Mouse (Mus musculus) CH12.LX (cell line): ENCODE data around the gene Ginm1. TPM values are rescaled to one million over a fixed set of nuclear protein-coding genes. Genes with fewer than 3 reads are reported as not detected.

Experiments used
- DNase-seq: peaks from one replicate; pipeline ENCODE4 v3.0.0-alpha.2; 2013; ENCODE audit errors: extremely low read depth
- H3K27ac ChIP-seq: 2 replicates; pipeline ENCODE4 v1.5.1; 2012; ENCODE audit warnings: low read depth, mild to moderate bottlenecking, control low read depth, moderate library complexity; ENCODE audit not compliant: insufficient read depth
- H3K27me3 ChIP-seq: replicated peaks from 2 replicates; pipeline ENCODE3; 2012; ENCODE audit warnings: inconsistent platforms
- H3K36me3 ChIP-seq, 2 experiments: replicated peaks in 1 of 2; 2 replicates each; pipeline versions ENCODE3 to v1.6.1; 2012; ENCODE audit warnings: inconsistent platforms in 1 of 2, low read length in 1 of 2, mild to moderate bottlenecking in 1 of 2, mixed read lengths in 1 of 2, moderate library complexity in 1 of 2; ENCODE audit not compliant: control insufficient read depth in 1 of 2, insufficient read depth in 1 of 2
- H3K4me1 ChIP-seq, 2 experiments: 2 replicates each; pipeline ENCODE4 v1.6.1; 2012; ENCODE audit warnings: inconsistent platforms in 1 of 2, moderate library complexity in 1 of 2; ENCODE audit not compliant: insufficient read depth in 2 of 2, control insufficient read depth in 1 of 2
- H3K4me2 ChIP-seq: 2 replicates; pipeline ENCODE4 v1.6.1; 2012; ENCODE audit warnings: low read depth, mild to moderate bottlenecking, control low read depth; ENCODE audit not compliant: poor library complexity, insufficient read depth, severe bottlenecking
- H3K4me3 ChIP-seq, 3 experiments: fragments of 150-350 bp in 1 of 3; sonication (generic) in 1 of 3; replicated peaks in 1 of 3; 2 replicates each; pipeline versions ENCODE3 to v1.5.1; 2011 to 2012; ENCODE audit warnings: low read depth in 2 of 3, low read length in 2 of 3, mild to moderate bottlenecking in 2 of 3, moderate library complexity in 2 of 3, control low read depth in 1 of 3, improper control_type of control experiment in 1 of 3, inconsistent platforms in 1 of 3, mixed read lengths in 1 of 3; ENCODE audit not compliant: poor library complexity in 1 of 3
- H3K79me2 ChIP-seq: replicated peaks from 2 replicates; pipeline ENCODE4 v1.6.1; 2012; ENCODE audit warnings: mild to moderate bottlenecking, moderate library complexity; ENCODE audit not compliant: control insufficient read depth, poor library complexity, insufficient read depth, severe bottlenecking; ENCODE audit errors: extremely low read depth
- H3K9ac ChIP-seq: 2 replicates; pipeline ENCODE4 v1.6.1; 2012; ENCODE audit warnings: low read depth, mild to moderate bottlenecking, control low read depth, moderate library complexity; ENCODE audit not compliant: insufficient read depth
- H3K9me3 ChIP-seq: replicated peaks from 2 replicates; pipeline ENCODE3; 2012; ENCODE audit warnings: low read length, inconsistent platforms, mixed read lengths
- CHD2 ChIP-seq: IDR thresholded peaks from 2 replicates; pipeline ENCODE4 v1.6.1; 2011; ENCODE audit warnings: low read length, improper control_type of control experiment
- CTCF ChIP-seq, 2 experiments: IDR thresholded peaks in 1 of 2; conservative IDR thresholded peaks in 1 of 2; 2 replicates each; pipeline ENCODE4 v1.5.1; 2011 to 2012; ENCODE audit warnings: low read depth in 2 of 2, low read length in 2 of 2, improper control_type of control experiment in 1 of 2, inconsistent platforms in 1 of 2, mild to moderate bottlenecking in 1 of 2, moderate library complexity in 1 of 2
- ELF1 ChIP-seq: IDR thresholded peaks from 2 replicates; pipeline ENCODE4 v1.6.1; 2014; ENCODE audit warnings: low read depth, mild to moderate bottlenecking, inconsistent platforms, low read length, improper control_type of control experiment
- ETS1 ChIP-seq: conservative IDR thresholded peaks from 2 replicates; pipeline ENCODE4 v1.6.1; 2012; ENCODE audit warnings: low read depth, mild to moderate bottlenecking, inconsistent platforms, low read length, improper control_type of control experiment, moderate library complexity
- HCFC1 ChIP-seq: IDR thresholded peaks from 2 replicates; pipeline ENCODE4 v1.6.1; 2012; ENCODE audit warnings: low read depth, mild to moderate bottlenecking, inconsistent platforms, low read length, improper control_type of control experiment
- IRF4 ChIP-seq: IDR thresholded peaks from 2 replicates; pipeline ENCODE4 v1.6.1; 2014; ENCODE audit warnings: low read depth, mild to moderate bottlenecking, inconsistent platforms, low read length, improper control_type of control experiment
- JUN ChIP-seq: IDR thresholded peaks from 2 replicates; pipeline ENCODE4 v1.6.1; 2011; ENCODE audit warnings: low read depth, mild to moderate bottlenecking, low read length, improper control_type of control experiment, moderate library complexity; ENCODE audit not compliant: insufficient read depth
- JUND ChIP-seq: conservative IDR thresholded peaks from 2 replicates; pipeline ENCODE4 v1.6.1; 2011; ENCODE audit warnings: low read depth, low read length, improper control_type of control experiment
- KAT2A ChIP-seq: IDR thresholded peaks from 2 replicates; pipeline ENCODE4 v1.6.1; 2012; ENCODE audit warnings: low read length, improper control_type of control experiment, inconsistent platforms; ENCODE audit not compliant: insufficient replicate concordance
- MAFK ChIP-seq: IDR thresholded peaks from 2 replicates; pipeline ENCODE4 v1.6.1; 2011; ENCODE audit warnings: low read length, improper control_type of control experiment; ENCODE audit not compliant: insufficient replicate concordance
- MAX ChIP-seq: IDR thresholded peaks from 2 replicates; pipeline ENCODE4 v1.6.1; 2011; ENCODE audit warnings: low read length, improper control_type of control experiment
- MEF2A ChIP-seq: IDR thresholded peaks from 2 replicates; pipeline ENCODE4 v1.6.1; 2014; ENCODE audit warnings: low read depth, mild to moderate bottlenecking, inconsistent platforms, low read length, improper control_type of control experiment, borderline replicate concordance
- MXI1 ChIP-seq: IDR thresholded peaks from 2 replicates; pipeline ENCODE4 v1.6.1; 2011; ENCODE audit warnings: mild to moderate bottlenecking, low read depth, low read length, improper control_type of control experiment
- MYC ChIP-seq: IDR thresholded peaks from 2 replicates; pipeline ENCODE4 v1.6.1; 2011; ENCODE audit warnings: low read depth, mild to moderate bottlenecking, improper control_type of control experiment, low read length
- NRF1 ChIP-seq: IDR thresholded peaks from 2 replicates; pipeline ENCODE4 v1.6.1; 2014; ENCODE audit warnings: low read depth, mild to moderate bottlenecking, inconsistent platforms, low read length, improper control_type of control experiment, moderate library complexity
- PAX5 ChIP-seq: IDR thresholded peaks from 2 replicates; pipeline ENCODE4 v1.6.1; 2012; ENCODE audit warnings: low read length, inconsistent platforms, mixed read lengths
- POLR2A ChIP-seq: IDR thresholded peaks from 2 replicates; pipeline ENCODE4 v1.6.1; 2011; ENCODE audit warnings: low read depth, mild to moderate bottlenecking, improper control_type of control experiment, low read length
- RAD21 ChIP-seq: IDR thresholded peaks from 2 replicates; pipeline ENCODE4 v1.6.1; 2011; ENCODE audit warnings: low read depth, mild to moderate bottlenecking, low read length, improper control_type of control experiment, moderate library complexity
- RCOR1 ChIP-seq: conservative IDR thresholded peaks from 2 replicates; pipeline ENCODE4 v1.6.1; 2012; ENCODE audit warnings: low read depth, mild to moderate bottlenecking, inconsistent platforms, low read length, improper control_type of control experiment
- SIN3A ChIP-seq: IDR thresholded peaks from 2 replicates; pipeline ENCODE4 v1.6.1; 2012; ENCODE audit warnings: low read length, improper control_type of control experiment, inconsistent platforms
- TCF12 ChIP-seq: IDR thresholded peaks from 2 replicates; pipeline ENCODE4 v1.6.1; 2014; ENCODE audit warnings: low read depth, mild to moderate bottlenecking, inconsistent platforms, low read length, improper control_type of control experiment
- USF1 ChIP-seq: IDR thresholded peaks from 2 replicates; pipeline ENCODE4 v1.6.1; 2014; ENCODE audit warnings: low read depth, mild to moderate bottlenecking, inconsistent platforms, low read length, improper control_type of control experiment
- ZMIZ1 ChIP-seq: IDR thresholded peaks from 2 replicates; pipeline ENCODE4 v1.6.1; 2012; ENCODE audit warnings: low read depth, mild to moderate bottlenecking, inconsistent platforms, low read length, improper control_type of control experiment
- ZNF384 ChIP-seq: IDR thresholded peaks from 2 replicates; pipeline ENCODE4 v1.6.1; 2012; ENCODE audit warnings: low read depth, low read length, improper control_type of control experiment, inconsistent platforms
- dilution Hi-C: fragments of 300-500 bp; cut with MboI; formaldehyde crosslinking; loops from 2 replicates; pipeline ENCODE4 v1.14.3; 2020; ENCODE audit warnings: low sequenced_read_pairs; ENCODE audit not compliant: extremely low pct_unique_long_range_greater_than_20kb, extremely low pct_ligation_motif_present
- in situ Hi-C: fragments of 300-500 bp; cut with MboI; formaldehyde crosslinking; loops from 3 replicates; pipeline ENCODE4 v1.14.3; 2019; ENCODE audit warnings: low sequenced_read_pairs, low pct_ligation_motif_present, low pct_unique_long_range_greater_than_20kb, mixed read lengths
- polyA plus RNA-seq: library from polyadenylated mRNA; unstranded; fragments of >175 nt; gene quantifications from 2 replicates; pipeline ENCODE4 v1.2.1, GENCODE M21; 2012; ENCODE audit warnings: low read depth; ENCODE audit not compliant: insufficient read length
- total RNA-seq, 2 experiments: library from RNA; depleted of rRNA; stranded (reverse); fragments of 300-350 nt in 1 of 2; fragments of >200 nt in 1 of 2; gene quantifications; 2 replicates each; pipeline ENCODE4 v1.2.3; 2012 to 2014

The Ginm1 gene
- total and polyA plus RNA-seq, 3 experiments: 11.7 to 38.2 (median 22.5) TPM

DNA sequence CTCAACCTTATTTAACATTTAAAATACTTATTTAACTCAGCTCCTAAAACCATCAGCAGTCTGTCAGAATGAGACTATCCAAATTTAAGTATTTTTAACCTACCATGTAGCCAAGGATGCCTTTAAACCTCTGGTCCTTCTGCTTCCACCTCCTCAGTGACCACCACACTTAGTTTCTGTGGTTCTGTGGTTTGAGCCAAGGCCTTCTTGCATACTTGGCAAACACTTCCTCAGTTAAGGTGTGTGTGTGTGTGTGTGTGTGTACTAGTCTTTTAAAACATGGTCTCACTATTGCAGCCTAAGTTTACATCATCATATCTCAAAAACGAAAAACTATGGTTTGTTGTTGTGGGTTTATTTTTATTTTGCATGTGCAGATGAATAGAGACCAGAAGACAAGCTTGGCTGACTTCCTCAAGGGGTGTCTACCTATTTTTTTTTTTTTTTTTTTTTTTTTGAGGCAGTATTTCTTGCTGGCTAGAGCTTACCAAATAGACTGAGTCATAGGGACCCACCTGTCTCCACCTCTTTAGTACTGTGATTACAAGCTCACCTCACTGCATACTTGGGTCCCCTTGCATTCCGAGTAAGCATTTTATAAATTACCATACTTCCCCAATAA lies 10.0 kb upstream of the Ginm1 start:
- Histone ChIP-seq H3K27me3 (no peaks in the 10 kb centered on the region), H3K27ac (no peak overlapping the region), H3K4me1 (peaks cover 0 to 3% of the 10 kb centered on the region in 2 experiments; a peak in 1 of 4 replicates), H3K9me3 (no peaks in the 10 kb centered on the region), H3K9ac (no peak overlapping the region), H3K36me3 (peaks cover 49 to 86% of the 10 kb centered on the region in 2 experiments), H3K4me2 (no peak overlapping the region), H3K4me3 (no peak overlapping the region), H3K79me2 (peaks cover 2% of the 10 kb centered on the region; the same call in 1 of the 2 replicates)
- TF ChIP-seq MEF2A: peak; percentile 14; the same call in 1 of the 2 replicates
- no peak for TF ChIP-seq NRF1
- no peak for TF ChIP-seq IRF4
- peak; percentile 77 for TF ChIP-seq ZNF384
- no peak for TF ChIP-seq JUN
- TF ChIP-seq ZMIZ1: no peak
- no peak for TF ChIP-seq ELF1
- no peak for TF ChIP-seq CTCF (conservative IDR thresholded peaks at IDR 0.05 in 1 of 2, IDR thresholded peaks at IDR 0.05 in 1 of 2; ENCODE audit: low read depth in 2 of 2, low read length in 2 of 2)
- in situ Hi-C loops (no loop called here), dilution Hi-C loops (no loop called here)
- DNase-seq: no peak

DNA sequence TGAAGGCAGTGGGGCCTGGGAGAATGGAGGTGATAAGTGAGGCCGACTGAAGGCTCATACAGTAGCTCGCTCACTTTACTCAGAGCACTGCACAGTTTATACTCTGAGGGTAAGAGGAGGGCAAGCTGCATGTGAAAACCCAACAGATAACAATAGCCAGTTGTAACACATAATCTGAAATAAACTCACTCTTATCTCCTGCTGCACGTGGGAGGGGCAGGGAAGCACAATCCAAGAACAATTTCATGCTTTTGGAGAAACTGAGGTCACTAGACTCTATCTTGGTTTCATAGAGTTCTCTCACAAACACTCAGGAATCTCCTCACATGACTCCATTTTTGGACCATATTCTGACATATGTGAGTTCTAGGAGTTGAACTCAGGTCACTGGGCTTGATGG lies 8.6 kb upstream of the Ginm1 start:
- Histone ChIP-seq H3K9ac (no peak overlapping the region), H3K4me2 (no peak overlapping the region), H3K36me3 (peaks cover 55 to 90% of the 10 kb centered on the region in 2 experiments), H3K9me3 (no peaks in the 10 kb centered on the region), H3K4me1 (peaks cover 0 to 3% of the 10 kb centered on the region in 2 experiments; a peak in 1 of 4 replicates), H3K27me3 (no peaks in the 10 kb centered on the region), H3K27ac (no peak overlapping the region), H3K4me3 (no peak overlapping the region), H3K79me2 (peaks cover 4% of the 10 kb centered on the region; the same call in 1 of the 2 replicates)
- no peak for TF ChIP-seq SIN3A
- TF ChIP-seq TCF12: no peak
- no peak for TF ChIP-seq MYC
- no peak for TF ChIP-seq ETS1
- TF ChIP-seq USF1: no peak
- no peak for TF ChIP-seq POLR2A
- no peak for TF ChIP-seq KAT2A
- no peak for TF ChIP-seq MXI1
- no peak for TF ChIP-seq ELF1
- no peak for TF ChIP-seq MAX
- no peak for TF ChIP-seq ZNF384
- no peak for TF ChIP-seq RCOR1
- TF ChIP-seq RAD21: no peak
- TF ChIP-seq CTCF (conservative IDR thresholded peaks at IDR 0.05 in 1 of 2, IDR thresholded peaks at IDR 0.05 in 1 of 2; ENCODE audit: low read depth in 2 of 2, low read length in 2 of 2): no peak
- TF ChIP-seq ZMIZ1: no peak
- no peak for TF ChIP-seq JUND
- TF ChIP-seq PAX5: no peak
- TF ChIP-seq HCFC1: no peak
- TF ChIP-seq MAFK: no peak
- no peak for TF ChIP-seq CHD2
- dilution Hi-C loops: no loop called here
- no peak for DNase-seq
- in situ Hi-C loops: no loop called here
